Mouse (Mus musculus): ENCODE measurements around the gene Csrnp2. TPM values are rescaled to one million over a fixed set of nuclear protein-coding genes. Genes with fewer than 3 reads are reported as not detected.
"Not testable (repeated sequence)": the region's sequence is repeated elsewhere in the genome, so short reads cannot be mapped to it uniquely, and the experiment has no call there.

The Csrnp2 gene
- polyA plus RNA-seq, 1 experiment = 18.3 TPM

DNA sequence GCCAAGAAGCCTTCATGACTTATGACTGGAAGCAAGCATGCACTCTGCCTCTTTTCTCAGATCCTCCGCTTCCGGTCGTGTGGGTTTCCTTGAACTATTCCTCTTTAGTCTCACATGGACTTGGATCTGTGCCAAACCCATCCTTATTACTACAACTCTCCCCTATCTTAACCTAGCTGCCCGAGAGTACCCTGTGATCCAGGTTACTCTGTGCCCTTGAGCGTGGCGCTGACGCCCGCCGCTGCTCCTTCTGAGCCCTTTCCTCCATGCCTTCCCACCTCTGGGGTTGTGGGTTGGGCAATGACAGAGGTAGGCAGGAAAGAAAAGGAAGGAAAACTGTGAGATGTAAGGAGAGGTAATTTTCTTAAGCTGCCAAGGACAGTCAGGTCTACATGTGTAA lies 3.3 kb downstream of the Csrnp2 start:
- no peaks in the 10 kb centered on the region for H3K27me3 ChIP-seq (ENCODE audit: control insufficient read depth, insufficient read depth, low read length)
- WGBS = 82% methylated on average over 9 of the region's 9 CpGs
- TF ChIP-seq POLR2A (IDR thresholded peaks at IDR 0.05; ENCODE audit: borderline replicate concordance, insufficient read depth, low read length) = no peak
- no peak for TF ChIP-seq CTCF (IDR thresholded peaks at IDR 0.05; ENCODE audit: borderline replicate concordance, insufficient read depth, low read depth, low read length)
- no peak overlapping the region for H3K4me3 ChIP-seq (replicated peaks; ENCODE audit: insufficient read depth, low read depth, low read length)
- H3K27ac ChIP-seq (ENCODE audit: insufficient read depth, low read length) = no peak overlapping the region
- peaks cover 21% of the 10 kb centered on the region for H3K4me1 ChIP-seq (ENCODE audit: control insufficient read depth, insufficient read depth, low read length)
- DNase-seq = no peak

DNA sequence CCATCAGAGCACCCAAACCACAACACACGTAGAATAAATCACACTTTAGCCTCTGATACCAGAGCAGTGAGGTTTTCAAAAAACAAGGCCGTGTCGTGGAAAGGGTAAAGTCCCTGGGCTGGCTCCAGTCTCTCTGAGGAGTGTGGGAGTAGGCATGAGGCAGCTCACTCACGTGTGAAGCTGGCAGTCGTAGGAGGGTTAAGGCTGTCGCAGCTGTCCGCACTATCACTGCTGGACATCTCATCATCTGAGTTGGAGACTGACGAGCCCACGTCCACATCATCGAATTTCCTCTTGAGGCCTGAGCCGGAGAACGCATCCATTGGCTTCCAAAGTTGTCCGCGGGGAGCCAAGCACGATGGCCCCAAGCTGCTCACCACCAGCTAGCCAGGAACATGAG lies 6.0 kb downstream of the Csrnp2 start:
- no peak overlapping the region for H3K4me3 ChIP-seq (replicated peaks; ENCODE audit: insufficient read depth, low read depth, low read length)
- peaks cover 21% of the 10 kb centered on the region for H3K4me1 ChIP-seq (ENCODE audit: control insufficient read depth, insufficient read depth, low read length)
- TF ChIP-seq POLR2A (IDR thresholded peaks at IDR 0.05; ENCODE audit: borderline replicate concordance, insufficient read depth, low read length) (no peak), CTCF (IDR thresholded peaks at IDR 0.05; ENCODE audit: borderline replicate concordance, insufficient read depth, low read depth, low read length) (no peak)
- no peaks in the 10 kb centered on the region for H3K27me3 ChIP-seq (ENCODE audit: control insufficient read depth, insufficient read depth, low read length)
- WGBS = 41% methylated on average over 15 of the region's 15 CpGs
- H3K27ac ChIP-seq (ENCODE audit: insufficient read depth, low read length) = no peak overlapping the region
- DNase-seq = no peak

DNA sequence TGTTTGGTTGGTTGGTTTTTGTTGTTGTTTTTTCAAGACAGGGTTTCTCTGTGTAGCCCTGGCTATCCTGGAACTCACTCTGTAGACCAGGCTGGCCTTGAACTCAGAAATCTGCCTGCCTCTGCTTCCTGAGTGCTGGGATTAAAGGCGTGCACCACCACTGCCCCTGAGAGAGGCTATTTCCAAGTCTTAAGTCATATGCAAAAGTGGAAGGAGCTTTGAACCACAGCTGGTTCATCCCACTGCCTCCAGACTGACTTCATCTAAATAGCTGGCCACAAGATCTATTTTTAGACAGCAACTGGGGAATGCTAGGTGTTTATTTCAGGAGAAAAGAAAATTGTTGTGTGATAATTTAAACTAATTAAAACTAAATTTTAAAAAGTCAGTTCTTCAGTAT lies 7.0 kb downstream of the Csrnp2 start:
- not testable (repeated sequence) for H3K27me3 ChIP-seq (ENCODE audit: control insufficient read depth, insufficient read depth, low read length); H3K4me3 ChIP-seq (replicated peaks; ENCODE audit: insufficient read depth, low read depth, low read length); H3K27ac ChIP-seq (ENCODE audit: insufficient read depth, low read length); DNase-seq
- WGBS = 97% methylated on average over 1 of the region's 1 CpGs
- peaks cover 21% of the 10 kb centered on the region for H3K4me1 ChIP-seq (ENCODE audit: control insufficient read depth, insufficient read depth, low read length)

DNA sequence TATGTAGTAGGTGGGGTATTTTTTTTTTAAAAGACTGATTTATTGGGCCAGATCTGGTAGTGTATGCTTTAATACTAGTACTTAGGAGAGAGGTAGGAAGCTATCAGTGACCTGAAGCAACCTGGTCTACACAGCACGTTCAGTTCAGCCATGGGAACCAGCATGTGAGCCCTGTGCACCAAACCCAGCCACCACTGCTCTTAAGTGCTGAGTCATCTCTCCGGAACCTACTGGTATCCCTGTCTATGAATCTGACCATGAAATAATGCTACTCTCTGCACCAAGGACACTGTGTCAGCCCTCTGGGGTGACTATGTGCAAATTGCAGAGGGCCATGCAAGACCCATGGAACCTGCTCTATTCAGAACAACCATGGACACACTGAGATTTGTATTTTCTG lies 8.2 kb downstream of the Csrnp2 start:
- DNase-seq = no peak
- TF ChIP-seq CTCF (IDR thresholded peaks at IDR 0.05; ENCODE audit: borderline replicate concordance, insufficient read depth, low read depth, low read length) (no peak), POLR2A (IDR thresholded peaks at IDR 0.05; ENCODE audit: borderline replicate concordance, insufficient read depth, low read length) (no peak)
- no peak overlapping the region for H3K27ac ChIP-seq (ENCODE audit: insufficient read depth, low read length)
- no peaks in the 10 kb centered on the region for H3K27me3 ChIP-seq (ENCODE audit: control insufficient read depth, insufficient read depth, low read length)
- no peak overlapping the region for H3K4me3 ChIP-seq (replicated peaks; ENCODE audit: insufficient read depth, low read depth, low read length)
- peaks cover 13% of the 10 kb centered on the region for H3K4me1 ChIP-seq (ENCODE audit: control insufficient read depth, insufficient read depth, low read length)
- 90% methylated on average over 2 of the region's 2 CpGs for WGBS

DNA sequence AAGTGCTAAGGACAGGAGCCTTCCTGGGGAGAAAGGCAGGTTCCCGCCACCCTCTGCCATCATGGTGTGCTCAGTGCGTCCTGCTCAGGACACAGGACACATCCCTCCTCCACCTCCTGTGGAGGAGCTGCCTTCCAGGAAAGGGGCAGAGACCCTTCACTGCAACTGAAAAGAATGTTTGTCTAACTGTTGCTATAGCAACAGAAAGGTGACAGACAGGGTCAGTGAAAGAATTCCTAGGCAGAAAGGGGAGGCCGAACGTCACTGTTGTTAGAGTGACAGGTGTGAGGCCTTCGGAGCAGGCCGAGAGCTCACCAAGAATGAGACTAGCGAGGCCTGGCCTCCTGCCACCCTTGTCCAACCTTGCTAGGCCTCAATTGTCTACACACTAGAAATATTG lies 8.8 kb downstream of the Csrnp2 start:
- 51% methylated on average over 7 of the region's 7 CpGs for WGBS
- TF ChIP-seq CTCF (IDR thresholded peaks at IDR 0.05; ENCODE audit: borderline replicate concordance, insufficient read depth, low read depth, low read length) = no peak
- no peak for TF ChIP-seq POLR2A (IDR thresholded peaks at IDR 0.05; ENCODE audit: borderline replicate concordance, insufficient read depth, low read length)

DNA sequence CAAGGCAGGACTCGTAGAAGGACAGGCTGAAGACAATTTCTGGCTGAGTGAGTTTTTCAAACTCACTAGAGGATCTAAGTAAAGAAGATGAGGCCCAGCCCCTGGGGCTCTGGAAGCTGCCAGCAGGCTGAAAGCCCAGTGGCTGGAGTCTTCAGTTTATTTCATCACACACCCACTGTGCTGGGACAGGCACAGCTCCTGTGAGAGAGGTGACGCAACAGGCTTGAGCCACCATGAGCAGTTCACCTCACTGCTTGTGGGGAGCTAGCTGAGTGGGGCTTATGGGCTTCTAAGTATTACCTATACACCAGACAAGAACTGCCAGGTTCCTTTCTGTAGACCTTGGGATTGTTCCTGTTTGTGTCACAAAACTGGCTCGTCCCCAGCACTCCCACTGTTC lies 9.7 kb downstream of the Csrnp2 start:
- H3K4me3 ChIP-seq (replicated peaks; ENCODE audit: insufficient read depth, low read depth, low read length) = no peak overlapping the region
- H3K4me1 ChIP-seq (ENCODE audit: control insufficient read depth, insufficient read depth, low read length) = peaks cover 10% of the 10 kb centered on the region
- no peaks in the 10 kb centered on the region for H3K27me3 ChIP-seq (ENCODE audit: control insufficient read depth, insufficient read depth, low read length)
- no peak for DNase-seq
- TF ChIP-seq POLR2A (IDR thresholded peaks at IDR 0.05; ENCODE audit: borderline replicate concordance, insufficient read depth, low read length) (no peak), CTCF (IDR thresholded peaks at IDR 0.05; ENCODE audit: borderline replicate concordance, insufficient read depth, low read depth, low read length) (no peak)
- H3K27ac ChIP-seq (ENCODE audit: insufficient read depth, low read length) = no peak overlapping the region
- 44% methylated on average over 3 of the region's 3 CpGs for WGBS

More for the DNA sequence above, 8.8 kb downstream of the Csrnp2 start:
- Histone ChIP-seq H3K27me3 (ENCODE audit: control insufficient read depth, insufficient read depth, low read length) (no peaks in the 10 kb centered on the region), H3K4me1 (ENCODE audit: control insufficient read depth, insufficient read depth, low read length) (peaks cover 12% of the 10 kb centered on the region), H3K27ac (ENCODE audit: insufficient read depth, low read length) (no peak overlapping the region), H3K4me3 (replicated peaks; ENCODE audit: insufficient read depth, low read depth, low read length) (no peak overlapping the region)
- DNase-seq = no peak

DNA sequence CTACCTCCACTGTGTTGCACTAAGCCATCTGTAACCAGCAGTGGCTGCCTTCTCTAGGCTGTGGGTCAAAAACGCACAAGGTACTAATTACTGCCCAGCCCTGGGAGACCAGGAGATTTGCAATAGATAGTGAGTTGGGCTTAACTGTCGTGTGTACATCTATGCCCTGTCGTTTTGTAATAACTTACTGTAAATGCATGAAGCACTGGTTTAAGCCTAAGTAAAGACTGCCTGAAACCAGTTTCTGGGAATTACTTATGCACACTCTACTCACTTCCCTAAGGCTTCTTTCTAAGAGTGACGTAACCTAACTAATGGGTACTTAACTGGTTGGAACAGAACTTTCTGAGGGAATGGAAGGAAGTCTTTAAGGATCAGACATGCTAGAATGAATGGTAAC lies 16.4 kb downstream of the Csrnp2 start:
- no peak for TF ChIP-seq CTCF (IDR thresholded peaks at IDR 0.05; ENCODE audit: borderline replicate concordance, insufficient read depth, low read depth, low read length)
- no peak for TF ChIP-seq POLR2A (IDR thresholded peaks at IDR 0.05; ENCODE audit: borderline replicate concordance, insufficient read depth, low read length)
- WGBS = 87% methylated on average over 4 of the region's 4 CpGs
- H3K4me3 ChIP-seq (replicated peaks; ENCODE audit: insufficient read depth, low read depth, low read length) = no peak overlapping the region
- H3K27ac ChIP-seq (ENCODE audit: insufficient read depth, low read length) = no peak overlapping the region
- peaks cover 3% of the 10 kb centered on the region; the same call in 1 of the 2 replicates for H3K4me1 ChIP-seq (ENCODE audit: control insufficient read depth, insufficient read depth, low read length)
- H3K27me3 ChIP-seq (ENCODE audit: control insufficient read depth, insufficient read depth, low read length) = no peaks in the 10 kb centered on the region
- no peak for DNase-seq

DNA sequence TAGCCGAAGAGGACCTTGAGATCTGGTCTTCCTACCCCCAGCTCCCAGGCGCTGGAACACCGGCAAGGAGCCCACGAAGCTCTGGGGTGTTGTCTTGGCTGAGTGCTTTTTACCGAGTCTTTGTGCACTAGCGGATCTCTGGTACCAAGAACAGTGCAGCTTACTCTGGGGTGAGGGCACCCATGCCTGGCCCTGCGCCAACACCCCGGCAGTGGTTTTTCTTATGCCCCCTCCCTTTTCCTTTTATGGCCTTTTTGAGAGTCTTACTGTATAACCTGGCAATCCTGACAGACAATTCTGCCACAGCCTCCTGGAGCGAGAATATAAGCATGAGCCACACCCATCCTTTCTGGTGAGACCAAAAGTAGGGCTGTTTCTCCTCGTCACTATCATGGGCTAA lies 16.9 kb downstream of the Csrnp2 start:
- WGBS = 69% methylated on average over 10 of the region's 10 CpGs
- TF ChIP-seq POLR2A (IDR thresholded peaks at IDR 0.05; ENCODE audit: borderline replicate concordance, insufficient read depth, low read length) (no peak), CTCF (IDR thresholded peaks at IDR 0.05; ENCODE audit: borderline replicate concordance, insufficient read depth, low read depth, low read length) (no peak)
- Histone ChIP-seq H3K27ac (ENCODE audit: insufficient read depth, low read length) (no peak overlapping the region), H3K27me3 (ENCODE audit: control insufficient read depth, insufficient read depth, low read length) (no peaks in the 10 kb centered on the region), H3K4me3 (replicated peaks; ENCODE audit: insufficient read depth, low read depth, low read length) (no peak overlapping the region), H3K4me1 (ENCODE audit: control insufficient read depth, insufficient read depth, low read length) (peaks cover 3% of the 10 kb centered on the region; the same call in 1 of the 2 replicates)
- DNase-seq = no peak
